Mouse (Mus musculus): ENCODE data around the gene Pigk. TPM values are rescaled to one million over a fixed set of nuclear protein-coding genes. Genes with fewer than 3 reads are reported as not detected.
A peak's percentile ranks its signal among the peaks of the same experiment; 100 is the strongest.

The Pigk gene
- polyA plus RNA-seq, 1 experiment, result 8.5 TPM

DNA sequence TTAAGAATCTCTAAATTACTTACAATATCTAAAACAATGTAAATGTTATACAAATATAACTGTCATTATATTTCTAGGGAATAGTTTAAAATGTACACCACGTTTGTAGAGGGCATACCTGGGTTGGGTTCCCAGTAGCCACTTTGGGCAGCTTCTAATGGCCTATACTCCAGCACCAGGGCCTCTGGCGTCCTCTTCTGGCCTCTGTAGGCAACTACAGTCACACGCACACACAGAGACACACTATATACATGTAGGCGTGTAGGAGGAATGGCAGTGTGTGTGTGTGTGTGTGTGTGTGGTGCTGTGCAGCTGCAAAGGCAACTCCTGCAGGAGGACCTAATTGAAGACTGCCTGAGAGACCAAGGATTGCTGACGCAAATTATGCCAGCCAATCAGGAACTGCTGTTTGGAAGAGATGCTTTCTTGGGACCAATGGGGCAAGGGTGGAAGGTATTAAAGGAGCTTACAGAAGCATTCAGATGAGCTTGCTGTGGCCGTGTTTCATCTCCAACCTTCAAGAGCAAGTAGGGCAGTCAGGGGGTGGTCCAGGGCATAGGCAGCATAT lies 161.9 kb downstream of the Pigk start:
- TF ChIP-seq GATA1 (IDR thresholded peaks at IDR 0.05; ENCODE audit: borderline replicate concordance, low read length), result no peak
- Histone ChIP-seq H3K9me3 (peaks cover 11% of the 10 kb centered on the region), H3K4me1 (peaks cover 13% of the 10 kb centered on the region), H3K27me3 (replicated peaks) (peaks cover 10% of the 10 kb centered on the region), H3K36me3 (replicated peaks; ENCODE audit: low read length) (no peaks in the 10 kb centered on the region), H3K4me3 (replicated peaks) (no peak overlapping the region)

DNA sequence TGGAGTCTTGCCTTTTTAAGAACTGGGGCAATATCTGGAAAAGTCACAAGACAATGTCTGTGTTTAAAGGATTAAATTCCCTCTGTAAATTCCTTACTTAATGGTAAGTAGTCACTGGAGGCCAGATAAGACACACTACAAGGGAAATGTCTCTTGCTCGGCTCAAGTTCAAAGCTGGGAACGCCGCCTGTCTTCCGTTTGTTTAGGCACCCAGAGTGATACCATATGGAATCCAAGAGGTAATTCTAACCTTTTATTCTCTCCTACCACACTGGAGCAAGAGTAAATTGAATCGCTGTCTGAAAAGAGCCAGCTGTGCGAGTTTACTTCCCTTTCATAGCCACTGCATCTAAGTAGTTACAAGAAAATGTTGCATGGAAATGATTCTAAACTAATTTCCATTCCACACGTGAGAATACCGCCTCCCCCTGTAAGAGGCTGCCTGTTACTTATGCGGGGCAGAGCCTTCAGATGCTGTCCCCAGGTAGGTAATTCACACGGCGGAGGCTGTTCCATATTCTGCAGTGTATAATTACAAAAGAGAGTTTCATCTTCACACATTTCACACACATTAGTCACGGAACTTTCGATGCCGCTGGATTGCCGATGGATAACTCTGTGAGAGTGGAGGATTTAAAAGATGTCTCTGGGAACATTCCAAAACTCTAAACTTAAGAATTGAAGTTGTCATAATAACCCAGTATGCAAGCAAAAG lies 166.4 kb downstream of the Pigk start:
- Histone ChIP-seq H3K9me3 (0 out of 2 replicates have a peak, but pooled peaks cover 3% of the 10 kb centered on the region), H3K27me3 (replicated peaks) (peaks cover 8% of the 10 kb centered on the region), H3K4me3 (replicated peaks) (no peak overlapping the region), H3K36me3 (replicated peaks; ENCODE audit: low read length) (no peaks in the 10 kb centered on the region), H3K4me1 (peaks cover 18% of the 10 kb centered on the region)
- TF ChIP-seq GATA1 (IDR thresholded peaks at IDR 0.05; ENCODE audit: borderline replicate concordance, low read length), result no peak
- TF ChIP-seq FLI1 (IDR thresholded peaks at IDR 0.05; ENCODE audit: low read length), result no peak

DNA sequence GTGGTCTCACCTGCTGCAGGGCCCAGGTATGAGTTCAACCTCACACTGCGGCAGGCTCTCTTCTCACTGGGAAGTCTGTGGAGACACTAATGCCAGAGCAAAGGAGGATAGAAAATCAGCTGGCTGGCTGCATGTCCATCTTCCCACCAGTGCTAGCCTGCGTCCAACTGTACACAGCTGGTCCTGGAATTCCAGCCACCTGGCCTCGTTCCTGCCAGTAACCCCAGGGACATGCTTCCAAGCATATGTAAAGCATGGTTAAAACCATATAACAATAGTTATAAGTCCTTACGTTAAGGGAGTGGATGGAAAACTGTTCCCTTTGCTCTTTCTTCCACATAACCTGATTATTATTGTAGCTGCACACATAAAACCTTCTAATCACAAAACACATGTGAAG lies 167.8 kb downstream of the Pigk start:
- H3K27me3 ChIP-seq (replicated peaks), result peaks cover 9% of the 10 kb centered on the region
- H3K36me3 ChIP-seq (replicated peaks; ENCODE audit: low read length), result no peaks in the 10 kb centered on the region
- H3K9me3 ChIP-seq, result no peaks in the 10 kb centered on the region
- TF ChIP-seq FLI1 (IDR thresholded peaks at IDR 0.05; ENCODE audit: low read length) (no peak), GATA1 (IDR thresholded peaks at IDR 0.05; ENCODE audit: borderline replicate concordance, low read length) (no peak)
- no peak overlapping the region for H3K4me3 ChIP-seq (replicated peaks)
- peaks cover 18% of the 10 kb centered on the region for H3K4me1 ChIP-seq

DNA sequence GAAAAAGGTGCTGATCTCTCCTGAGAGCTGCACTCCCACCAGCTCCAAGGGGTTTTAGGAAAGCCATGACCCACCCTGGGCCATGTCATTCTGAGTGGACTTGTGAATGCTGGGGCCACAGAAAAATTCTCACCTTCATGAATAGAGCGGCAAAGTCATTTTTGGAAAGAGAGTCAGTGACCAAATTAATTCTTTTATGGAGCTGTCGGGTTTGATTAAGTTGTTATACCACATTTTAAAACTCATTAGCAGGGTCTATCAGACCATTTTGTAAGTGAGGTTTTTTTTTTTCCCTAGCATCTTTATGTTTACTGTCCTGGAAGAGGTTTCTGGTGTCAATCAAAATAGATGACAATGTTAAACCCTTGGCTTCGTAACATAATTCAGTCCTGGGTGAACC lies 169.7 kb downstream of the Pigk start:
- no peaks in the 10 kb centered on the region for H3K9me3 ChIP-seq
- H3K36me3 ChIP-seq (replicated peaks; ENCODE audit: low read length), result no peaks in the 10 kb centered on the region
- no peak overlapping the region for H3K4me3 ChIP-seq (replicated peaks)
- H3K4me1 ChIP-seq, result peaks cover 16% of the 10 kb centered on the region
- peaks cover 5% of the 10 kb centered on the region for H3K27me3 ChIP-seq (replicated peaks)
- TF ChIP-seq GATA1 (IDR thresholded peaks at IDR 0.05; ENCODE audit: borderline replicate concordance, low read length) (no peak), FLI1 (IDR thresholded peaks at IDR 0.05; ENCODE audit: low read length) (no peak)

DNA sequence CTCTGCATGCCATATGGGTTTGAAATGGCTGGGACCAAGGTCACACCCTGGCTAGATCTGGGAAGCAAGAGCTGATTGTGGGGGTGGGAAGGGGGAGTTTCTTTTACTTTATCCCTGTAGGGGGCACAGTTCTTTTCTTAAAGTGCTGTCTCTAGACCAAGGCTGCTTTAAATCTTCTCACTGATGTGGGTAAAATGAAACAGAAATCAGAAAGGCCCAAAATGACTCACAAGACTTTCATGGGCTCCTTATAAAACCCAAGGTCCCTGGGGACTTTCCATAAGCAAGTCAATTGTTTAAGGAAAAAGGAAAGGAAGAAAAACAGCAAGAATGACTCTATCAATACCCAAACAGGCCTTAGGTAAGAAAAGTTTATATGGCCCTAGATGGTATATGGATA lies 172.8 kb downstream of the Pigk start:
- Histone ChIP-seq H3K9me3 (no peaks in the 10 kb centered on the region), H3K36me3 (replicated peaks; ENCODE audit: low read length) (no peaks in the 10 kb centered on the region), H3K4me3 (replicated peaks) (no peak overlapping the region), H3K4me1 (peaks cover 22% of the 10 kb centered on the region), H3K27me3 (replicated peaks) (peaks cover 4% of the 10 kb centered on the region)
- TF ChIP-seq FLI1 (IDR thresholded peaks at IDR 0.05; ENCODE audit: low read length), result no peak
- no peak for TF ChIP-seq GATA1 (IDR thresholded peaks at IDR 0.05; ENCODE audit: borderline replicate concordance, low read length)

DNA sequence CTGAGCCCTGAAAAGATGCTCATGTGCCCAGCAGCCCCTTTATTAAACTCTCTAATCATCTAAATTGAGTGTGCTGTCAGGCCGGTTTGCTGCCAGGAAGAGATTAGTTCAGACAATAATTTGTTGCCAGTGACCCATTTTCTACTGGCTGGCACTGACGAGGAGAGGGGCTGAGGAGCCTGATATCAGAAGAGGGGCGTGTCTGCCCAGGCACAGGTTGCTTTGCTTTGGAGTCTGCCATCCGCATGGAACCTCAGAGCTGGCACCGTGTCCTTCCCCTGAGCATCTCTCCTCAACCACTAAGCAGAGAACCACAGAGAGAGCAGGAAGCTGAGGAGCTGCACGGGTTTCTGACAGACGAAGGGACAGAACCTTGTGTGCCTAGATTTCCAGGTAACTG lies 174.2 kb downstream of the Pigk start:
- TF ChIP-seq FLI1 (IDR thresholded peaks at IDR 0.05; ENCODE audit: low read length) (no peak), GATA1 (IDR thresholded peaks at IDR 0.05; ENCODE audit: borderline replicate concordance, low read length) (no peak)
- H3K27me3 ChIP-seq (replicated peaks), result peaks cover 4% of the 10 kb centered on the region
- H3K9me3 ChIP-seq, result no peaks in the 10 kb centered on the region
- peaks cover 22% of the 10 kb centered on the region for H3K4me1 ChIP-seq
- H3K36me3 ChIP-seq (replicated peaks; ENCODE audit: low read length), result no peaks in the 10 kb centered on the region
- H3K4me3 ChIP-seq (replicated peaks), result no peak overlapping the region

DNA sequence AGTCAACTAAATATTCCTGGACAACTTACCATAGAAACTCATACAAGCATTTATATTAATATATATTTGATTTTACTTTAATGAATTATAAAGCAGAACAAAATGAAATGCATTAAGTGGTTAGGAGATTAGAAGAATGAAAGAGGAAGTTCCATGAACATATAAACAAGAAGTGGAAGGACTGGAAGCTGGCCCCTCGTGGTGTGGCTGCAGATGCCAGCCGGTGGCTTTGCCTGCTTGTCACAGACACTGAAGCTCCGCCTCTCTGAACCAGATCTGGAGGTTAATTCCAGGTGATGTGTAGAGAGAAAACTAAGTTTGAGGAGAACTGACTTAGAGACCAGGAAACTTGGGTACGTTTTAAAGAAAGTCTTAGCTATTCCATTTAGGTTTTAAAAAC lies 181.0 kb downstream of the Pigk start:
- no peaks in the 10 kb centered on the region for H3K36me3 ChIP-seq (replicated peaks; ENCODE audit: low read length)
- TF ChIP-seq FLI1 (IDR thresholded peaks at IDR 0.05; ENCODE audit: low read length) (no peak), GATA1 (IDR thresholded peaks at IDR 0.05; ENCODE audit: borderline replicate concordance, low read length) (no peak)
- H3K4me1 ChIP-seq, result peaks cover 12% of the 10 kb centered on the region
- peak overlapping the region; percentile 66 for H3K4me3 ChIP-seq (replicated peaks)
- no peaks in the 10 kb centered on the region for H3K9me3 ChIP-seq
- H3K27me3 ChIP-seq (replicated peaks), result no peaks in the 10 kb centered on the region

DNA sequence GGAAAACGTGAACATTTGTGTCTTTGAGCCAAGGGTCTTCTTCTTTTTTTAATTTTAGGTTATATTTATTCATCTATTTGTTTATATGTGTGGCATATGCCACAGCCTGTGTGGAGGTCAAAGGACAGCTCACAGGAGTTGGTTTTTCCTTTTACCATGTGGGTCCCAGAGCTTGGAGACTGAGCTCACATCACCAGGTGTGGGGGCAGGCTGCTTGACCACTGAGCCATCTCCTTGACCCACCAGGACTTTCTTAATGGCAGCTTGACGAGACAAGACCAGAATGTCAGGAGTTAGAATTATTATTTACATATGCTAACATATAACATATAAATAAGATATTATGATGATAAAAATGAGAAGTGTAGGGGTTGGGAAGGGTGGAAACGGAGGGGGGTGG lies 182.2 kb downstream of the Pigk start:
- no peaks in the 10 kb centered on the region for H3K9me3 ChIP-seq
- TF ChIP-seq GATA1 (IDR thresholded peaks at IDR 0.05; ENCODE audit: borderline replicate concordance, low read length) (no peak), FLI1 (IDR thresholded peaks at IDR 0.05; ENCODE audit: low read length) (no peak)
- H3K4me3 ChIP-seq (replicated peaks), result no peak overlapping the region
- no peaks in the 10 kb centered on the region for H3K27me3 ChIP-seq (replicated peaks)
- H3K36me3 ChIP-seq (replicated peaks; ENCODE audit: low read length), result no peaks in the 10 kb centered on the region
- H3K4me1 ChIP-seq, result peaks cover 12% of the 10 kb centered on the region

DNA sequence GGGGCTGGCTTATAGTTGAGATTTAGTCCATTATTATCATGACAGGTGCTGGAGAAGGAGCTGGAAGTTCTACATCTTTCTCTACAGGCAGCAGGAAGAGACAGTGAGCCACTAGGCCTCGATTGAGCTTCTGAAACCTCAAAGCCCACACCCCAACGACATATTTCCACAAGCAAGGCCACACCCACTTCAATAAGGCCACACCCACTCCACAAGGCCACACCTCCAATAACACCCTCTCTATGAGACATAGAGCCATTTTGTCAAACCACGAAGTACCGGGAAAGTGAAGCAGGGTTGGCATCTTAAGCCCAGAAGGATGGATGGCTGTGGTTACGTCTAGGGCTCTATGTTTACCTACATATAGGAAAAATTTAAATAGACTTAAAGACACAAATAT lies 183.3 kb downstream of the Pigk start:
- Histone ChIP-seq H3K4me1 (peaks cover 12% of the 10 kb centered on the region), H3K27me3 (replicated peaks) (no peaks in the 10 kb centered on the region), H3K36me3 (replicated peaks; ENCODE audit: low read length) (no peaks in the 10 kb centered on the region), H3K9me3 (no peaks in the 10 kb centered on the region), H3K4me3 (replicated peaks) (no peak overlapping the region)
- TF ChIP-seq GATA1 (IDR thresholded peaks at IDR 0.05; ENCODE audit: borderline replicate concordance, low read length) (no peak), FLI1 (IDR thresholded peaks at IDR 0.05; ENCODE audit: low read length) (no peak)

DNA sequence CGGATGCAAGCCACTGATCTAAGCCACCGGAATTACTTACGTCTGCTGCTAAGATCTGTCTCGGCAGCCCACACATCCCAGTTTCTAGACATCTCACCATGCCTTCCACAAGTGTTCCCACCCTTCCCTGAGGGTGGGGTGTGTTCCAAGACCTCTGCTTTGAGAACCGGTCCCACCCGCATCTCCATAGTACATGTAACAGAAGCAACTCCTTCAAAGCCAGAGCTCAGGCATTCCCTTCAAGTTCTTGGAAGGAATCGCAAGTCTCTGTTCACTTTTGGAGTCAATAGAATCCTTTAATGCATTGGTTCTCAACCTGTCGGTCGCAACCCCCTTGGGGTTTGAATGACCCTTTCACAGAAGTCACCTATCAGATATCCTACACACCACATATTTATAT lies 185.0 kb downstream of the Pigk start:
- H3K36me3 ChIP-seq (replicated peaks; ENCODE audit: low read length), result no peaks in the 10 kb centered on the region
- TF ChIP-seq FLI1 (IDR thresholded peaks at IDR 0.05; ENCODE audit: low read length) (no peak), GATA1 (IDR thresholded peaks at IDR 0.05; ENCODE audit: borderline replicate concordance, low read length) (no peak)
- no peaks in the 10 kb centered on the region for H3K27me3 ChIP-seq (replicated peaks)
- H3K4me3 ChIP-seq (replicated peaks), result no peak overlapping the region
- no peaks in the 10 kb centered on the region for H3K9me3 ChIP-seq
- peaks cover 16% of the 10 kb centered on the region for H3K4me1 ChIP-seq
